Mouse (Mus musculus) ZHBTc4 (cell line): ENCODE results near the gene Rcor3.
A peak's percentile ranks its signal among the peaks of the same experiment; 100 is the strongest.

ENCODE experiments used
- DNase-seq: peaks from one replicate; pipeline ENCODE4 v3.0.0-alpha.2; 2011; ENCODE audit warnings: low read depth, low spot score

The Rcor3 gene

GRCm38 (mm10) chr1:192070618-192071051, 67.2 kb downstream of the Rcor3 start:
- peak; percentile 8 for DNase-seq

GRCm38 (mm10) chr1:192069971-192070591, 67.8 kb downstream of the Rcor3 start:
- DNase-seq, result no peak

GRCm38 (mm10) chr1:192068188-192068587, 69.7 kb downstream of the Rcor3 start:
- DNase-seq, result peak; percentile 22

- peak; percentile 25 for DNase-seq
These were observed 70.9 kb downstream of the Rcor3 start for GRCm38 (mm10) chr1:192066956-192067355.

- peak; percentile 12 for DNase-seq
These were observed 74.5 kb downstream of the Rcor3 start for GRCm38 (mm10) chr1:192063209-192063946.

GRCm38 (mm10) chr1:192062682-192063081, 75.2 kb downstream of the Rcor3 start:
- DNase-seq, result no peak

GRCm38 (mm10) chr1:192061666-192062306, 76.1 kb downstream of the Rcor3 start:
- DNase-seq, result no peak

GRCm38 (mm10) chr1:192058911-192059310, 79.0 kb downstream of the Rcor3 start:
- DNase-seq, result peak; percentile 10

- no peak for DNase-seq
These were observed 84.1 kb downstream of the Rcor3 start for GRCm38 (mm10) chr1:192053726-192054125.

- DNase-seq, result no peak
These were observed 84.9 kb downstream of the Rcor3 start for GRCm38 (mm10) chr1:192052986-192053385.

GRCm38 (mm10) chr1:192052461-192052860, 85.4 kb downstream of the Rcor3 start:
- no peak for DNase-seq
